Mouse (Mus musculus) thymus, adult 18-20 months (tissue): ENCODE measurements around the gene Gnpnat1.
"Not testable (repeated sequence)": the region's sequence is repeated elsewhere in the genome, so short reads cannot be mapped to it uniquely, and the experiment has no call there.

ENCODE experiments used
- DNase-seq, 2 experiments: peaks; one replicate each; pipeline ENCODE4 v3.0.0; 2022; ENCODE audit warnings: mixed read lengths in 2 of 2

Gene Gnpnat1

GRCm38 (mm10) chr14:45404813-45405212, at the start of gene Gnpnat1:
Gene Gnpnat1, minus strand, starts transcription at chr14:45404913.
- not testable (repeated sequence) for DNase-seq

- DNase-seq = no peak
Measured at GRCm38 (mm10) chr14:45453538-45454233, 49.0 kb upstream of the Gnpnat1 start.

- DNase-seq = no peak
Measured at GRCm38 (mm10) chr14:45452861-45453512, 48.3 kb upstream of the Gnpnat1 start.

- no peak for DNase-seq
Measured at GRCm38 (mm10) chr14:45452148-45452547, 47.4 kb upstream of the Gnpnat1 start.

- no peak for DNase-seq
Measured at GRCm38 (mm10) chr14:45451090-45451489, 46.4 kb upstream of the Gnpnat1 start.

GRCm38 (mm10) chr14:45446777-45447176, 42.1 kb upstream of the Gnpnat1 start:
- DNase-seq = no peak

- DNase-seq = no peak
Measured at GRCm38 (mm10) chr14:45445445-45445844, 40.7 kb upstream of the Gnpnat1 start.

- no peak for DNase-seq
Measured at GRCm38 (mm10) chr14:45444870-45445269, 40.2 kb upstream of the Gnpnat1 start.

GRCm38 (mm10) chr14:45442781-45443560, 38.3 kb upstream of the Gnpnat1 start:
- DNase-seq = no peak

- no peak for DNase-seq
Measured at GRCm38 (mm10) chr14:45441291-45441690, 36.6 kb upstream of the Gnpnat1 start.

GRCm38 (mm10) chr14:45439387-45439786, 34.7 kb upstream of the Gnpnat1 start:
- DNase-seq = no peak

- no peak for DNase-seq
Measured at GRCm38 (mm10) chr14:45438931-45439275, 34.2 kb upstream of the Gnpnat1 start.

GRCm38 (mm10) chr14:45438250-45438930, 33.7 kb upstream of the Gnpnat1 start:
- DNase-seq = no peak

GRCm38 (mm10) chr14:45434220-45434619, 29.5 kb upstream of the Gnpnat1 start:
- no peak for DNase-seq

- DNase-seq = peak in 1 of 2 experiments; percentile 5
Measured at GRCm38 (mm10) chr14:45432003-45432402, 27.3 kb upstream of the Gnpnat1 start.

GRCm38 (mm10) chr14:45430066-45430842, 25.5 kb upstream of the Gnpnat1 start:
- no peak for DNase-seq

GRCm38 (mm10) chr14:45423220-45423619, 18.5 kb upstream of the Gnpnat1 start:
- DNase-seq = no peak

GRCm38 (mm10) chr14:45422371-45422770, 17.7 kb upstream of the Gnpnat1 start:
- DNase-seq = no peak

GRCm38 (mm10) chr14:45419323-45419722, 14.6 kb upstream of the Gnpnat1 start:
- DNase-seq = no peak

- DNase-seq = no peak
Measured at GRCm38 (mm10) chr14:45418553-45418952, 13.8 kb upstream of the Gnpnat1 start.

- no peak for DNase-seq
Measured at GRCm38 (mm10) chr14:45416265-45416664, 11.6 kb upstream of the Gnpnat1 start.

- DNase-seq = no peak
Measured at GRCm38 (mm10) chr14:45403651-45404050, 1.1 kb downstream of the Gnpnat1 start.
